Mouse (Mus musculus): ENCODE measurements around the gene Jchain.

- TF ChIP-seq CTCF (IDR thresholded peaks at IDR 0.05; ENCODE audit: low read depth) (no peak), EP300 (IDR thresholded peaks at IDR 0.05; ENCODE audit: low read depth) (no peak)
Measured at GRCm38 (mm10) chr5:88534697-88535096, 7.0 kb upstream of the Jchain start.
